Mouse (Mus musculus): Measurements from ENCODE around the gene Klhl11.

- TF ChIP-seq CTCF (IDR thresholded peaks at IDR 0.05; ENCODE audit: borderline replicate concordance, control insufficient read depth, extremely low read depth, insufficient read depth, low read length, poor library complexity) = no peak
- no peak for TF ChIP-seq POLR2A (IDR thresholded peaks at IDR 0.05; ENCODE audit: control insufficient read depth, extremely low read depth, insufficient read depth, low read length, poor library complexity)
Observed at GRCm38 (mm10) chr11:100515061-100515460, 42.5 kb upstream of the Klhl11 start.
